Mouse (Mus musculus) CH12.LX (cell line): ENCODE data around the gene Pcsk6. TPM values are rescaled to one million over a fixed set of nuclear protein-coding genes. Genes with fewer than 3 reads are reported as not detected.

Source experiments
- DNase-seq: peaks from one replicate; pipeline ENCODE4 v3.0.0-alpha.2; 2013; ENCODE audit errors: extremely low read depth
- H3K27ac ChIP-seq: 2 replicates; pipeline ENCODE4 v1.5.1; 2012; ENCODE audit warnings: low read depth, mild to moderate bottlenecking, control low read depth, moderate library complexity; ENCODE audit not compliant: insufficient read depth
- H3K27me3 ChIP-seq: replicated peaks from 2 replicates; pipeline ENCODE3; 2012; ENCODE audit warnings: inconsistent platforms
- H3K36me3 ChIP-seq, 2 experiments: replicated peaks in 1 of 2; 2 replicates each; pipeline versions ENCODE3 to v1.6.1; 2012; ENCODE audit warnings: inconsistent platforms in 1 of 2, low read length in 1 of 2, mild to moderate bottlenecking in 1 of 2, mixed read lengths in 1 of 2, moderate library complexity in 1 of 2; ENCODE audit not compliant: control insufficient read depth in 1 of 2, insufficient read depth in 1 of 2
- H3K4me1 ChIP-seq, 2 experiments: 2 replicates each; pipeline ENCODE4 v1.6.1; 2012; ENCODE audit warnings: inconsistent platforms in 1 of 2, moderate library complexity in 1 of 2; ENCODE audit not compliant: insufficient read depth in 2 of 2, control insufficient read depth in 1 of 2
- H3K4me2 ChIP-seq: 2 replicates; pipeline ENCODE4 v1.6.1; 2012; ENCODE audit warnings: low read depth, mild to moderate bottlenecking, control low read depth; ENCODE audit not compliant: poor library complexity, insufficient read depth, severe bottlenecking
- H3K4me3 ChIP-seq, 3 experiments: fragments of 150-350 bp in 1 of 3; sonication (generic) in 1 of 3; replicated peaks in 1 of 3; 2 replicates each; pipeline versions ENCODE3 to v1.5.1; 2011 to 2012; ENCODE audit warnings: low read depth in 2 of 3, low read length in 2 of 3, mild to moderate bottlenecking in 2 of 3, moderate library complexity in 2 of 3, control low read depth in 1 of 3, improper control_type of control experiment in 1 of 3, inconsistent platforms in 1 of 3, mixed read lengths in 1 of 3; ENCODE audit not compliant: poor library complexity in 1 of 3
- H3K79me2 ChIP-seq: replicated peaks from 2 replicates; pipeline ENCODE4 v1.6.1; 2012; ENCODE audit warnings: mild to moderate bottlenecking, moderate library complexity; ENCODE audit not compliant: control insufficient read depth, poor library complexity, insufficient read depth, severe bottlenecking; ENCODE audit errors: extremely low read depth
- H3K9ac ChIP-seq: 2 replicates; pipeline ENCODE4 v1.6.1; 2012; ENCODE audit warnings: low read depth, mild to moderate bottlenecking, control low read depth, moderate library complexity; ENCODE audit not compliant: insufficient read depth
- H3K9me3 ChIP-seq: replicated peaks from 2 replicates; pipeline ENCODE3; 2012; ENCODE audit warnings: low read length, inconsistent platforms, mixed read lengths
- BHLHE40 ChIP-seq: IDR thresholded peaks from 2 replicates; pipeline ENCODE4 v1.6.1; 2011; ENCODE audit warnings: mild to moderate bottlenecking, low read depth, low read length, improper control_type of control experiment
- CHD2 ChIP-seq: IDR thresholded peaks from 2 replicates; pipeline ENCODE4 v1.6.1; 2011; ENCODE audit warnings: low read length, improper control_type of control experiment
- E2F4 ChIP-seq: IDR thresholded peaks from 2 replicates; pipeline ENCODE4 v1.6.1; 2011; ENCODE audit warnings: low read depth, low read length, improper control_type of control experiment; ENCODE audit not compliant: insufficient replicate concordance
- ELF1 ChIP-seq: IDR thresholded peaks from 2 replicates; pipeline ENCODE4 v1.6.1; 2014; ENCODE audit warnings: low read depth, mild to moderate bottlenecking, inconsistent platforms, low read length, improper control_type of control experiment
- EP300 ChIP-seq: IDR thresholded peaks from 2 replicates; pipeline ENCODE4 v1.6.1; 2011; ENCODE audit warnings: low read length, improper control_type of control experiment
- ETS1 ChIP-seq: conservative IDR thresholded peaks from 2 replicates; pipeline ENCODE4 v1.6.1; 2012; ENCODE audit warnings: low read depth, mild to moderate bottlenecking, inconsistent platforms, low read length, improper control_type of control experiment, moderate library complexity
- GABPA ChIP-seq: IDR thresholded peaks from 2 replicates; pipeline ENCODE4 v1.6.1; 2012; ENCODE audit warnings: low read depth, low read length, improper control_type of control experiment, inconsistent platforms; ENCODE audit not compliant: insufficient replicate concordance
- HCFC1 ChIP-seq: IDR thresholded peaks from 2 replicates; pipeline ENCODE4 v1.6.1; 2012; ENCODE audit warnings: low read depth, mild to moderate bottlenecking, inconsistent platforms, low read length, improper control_type of control experiment
- IRF4 ChIP-seq: IDR thresholded peaks from 2 replicates; pipeline ENCODE4 v1.6.1; 2014; ENCODE audit warnings: low read depth, mild to moderate bottlenecking, inconsistent platforms, low read length, improper control_type of control experiment
- JUN ChIP-seq: IDR thresholded peaks from 2 replicates; pipeline ENCODE4 v1.6.1; 2011; ENCODE audit warnings: low read depth, mild to moderate bottlenecking, low read length, improper control_type of control experiment, moderate library complexity; ENCODE audit not compliant: insufficient read depth
- MAX ChIP-seq: IDR thresholded peaks from 2 replicates; pipeline ENCODE4 v1.6.1; 2011; ENCODE audit warnings: low read length, improper control_type of control experiment
- MAZ ChIP-seq: IDR thresholded peaks from 2 replicates; pipeline ENCODE4 v1.6.1; 2012; ENCODE audit warnings: low read depth, mild to moderate bottlenecking, inconsistent platforms, low read length, improper control_type of control experiment, moderate library complexity
- MEF2A ChIP-seq: IDR thresholded peaks from 2 replicates; pipeline ENCODE4 v1.6.1; 2014; ENCODE audit warnings: low read depth, mild to moderate bottlenecking, inconsistent platforms, low read length, improper control_type of control experiment, borderline replicate concordance
- MXI1 ChIP-seq: IDR thresholded peaks from 2 replicates; pipeline ENCODE4 v1.6.1; 2011; ENCODE audit warnings: mild to moderate bottlenecking, low read depth, low read length, improper control_type of control experiment
- MYC ChIP-seq: IDR thresholded peaks from 2 replicates; pipeline ENCODE4 v1.6.1; 2011; ENCODE audit warnings: low read depth, mild to moderate bottlenecking, improper control_type of control experiment, low read length
- NELFE ChIP-seq: IDR thresholded peaks from 2 replicates; pipeline ENCODE4 v1.6.1; 2011; ENCODE audit warnings: low read depth, low read length, improper control_type of control experiment
- NRF1 ChIP-seq: IDR thresholded peaks from 2 replicates; pipeline ENCODE4 v1.6.1; 2014; ENCODE audit warnings: low read depth, mild to moderate bottlenecking, inconsistent platforms, low read length, improper control_type of control experiment, moderate library complexity
- POLR2A ChIP-seq: IDR thresholded peaks from 2 replicates; pipeline ENCODE4 v1.6.1; 2011; ENCODE audit warnings: low read depth, mild to moderate bottlenecking, improper control_type of control experiment, low read length
- POLR2AphosphoS2 ChIP-seq: IDR thresholded peaks from 2 replicates; pipeline ENCODE4 v1.6.1; 2011; ENCODE audit warnings: low read depth, low read length, improper control_type of control experiment
- RAD21 ChIP-seq: IDR thresholded peaks from 2 replicates; pipeline ENCODE4 v1.6.1; 2011; ENCODE audit warnings: low read depth, mild to moderate bottlenecking, low read length, improper control_type of control experiment, moderate library complexity
- RCOR1 ChIP-seq: conservative IDR thresholded peaks from 2 replicates; pipeline ENCODE4 v1.6.1; 2012; ENCODE audit warnings: low read depth, mild to moderate bottlenecking, inconsistent platforms, low read length, improper control_type of control experiment
- SIN3A ChIP-seq: IDR thresholded peaks from 2 replicates; pipeline ENCODE4 v1.6.1; 2012; ENCODE audit warnings: low read length, improper control_type of control experiment, inconsistent platforms
- SMC3 ChIP-seq: IDR thresholded peaks from 2 replicates; pipeline ENCODE4 v1.6.1; 2011; ENCODE audit warnings: low read depth, low read length, improper control_type of control experiment
- TBP ChIP-seq: conservative IDR thresholded peaks from 2 replicates; pipeline ENCODE4 v1.6.1; 2011; ENCODE audit warnings: low read depth, low read length, improper control_type of control experiment
- USF1 ChIP-seq: IDR thresholded peaks from 2 replicates; pipeline ENCODE4 v1.6.1; 2014; ENCODE audit warnings: low read depth, mild to moderate bottlenecking, inconsistent platforms, low read length, improper control_type of control experiment
- USF2 ChIP-seq: conservative IDR thresholded peaks from 2 replicates; pipeline ENCODE4 v1.6.1; 2011; ENCODE audit warnings: low read depth, low read length, improper control_type of control experiment
- ZMIZ1 ChIP-seq: IDR thresholded peaks from 2 replicates; pipeline ENCODE4 v1.6.1; 2012; ENCODE audit warnings: low read depth, mild to moderate bottlenecking, inconsistent platforms, low read length, improper control_type of control experiment
- ZNF384 ChIP-seq: IDR thresholded peaks from 2 replicates; pipeline ENCODE4 v1.6.1; 2012; ENCODE audit warnings: low read depth, low read length, improper control_type of control experiment, inconsistent platforms
- dilution Hi-C: fragments of 300-500 bp; cut with MboI; formaldehyde crosslinking; loops from 2 replicates; pipeline ENCODE4 v1.14.3; 2020; ENCODE audit warnings: low sequenced_read_pairs; ENCODE audit not compliant: extremely low pct_unique_long_range_greater_than_20kb, extremely low pct_ligation_motif_present
- in situ Hi-C: fragments of 300-500 bp; cut with MboI; formaldehyde crosslinking; loops from 3 replicates; pipeline ENCODE4 v1.14.3; 2019; ENCODE audit warnings: low sequenced_read_pairs, low pct_ligation_motif_present, low pct_unique_long_range_greater_than_20kb, mixed read lengths
- polyA plus RNA-seq: library from polyadenylated mRNA; unstranded; fragments of >175 nt; gene quantifications from 2 replicates; pipeline ENCODE4 v1.2.1, GENCODE M21; 2012; ENCODE audit warnings: low read depth; ENCODE audit not compliant: insufficient read length
- total RNA-seq, 2 experiments: library from RNA; depleted of rRNA; stranded (reverse); fragments of 300-350 nt in 1 of 2; fragments of >200 nt in 1 of 2; gene quantifications; 2 replicates each; pipeline ENCODE4 v1.2.3; 2012 to 2014

The Pcsk6 gene
- total and polyA plus RNA-seq, 3 experiments, result not detected

DNA sequence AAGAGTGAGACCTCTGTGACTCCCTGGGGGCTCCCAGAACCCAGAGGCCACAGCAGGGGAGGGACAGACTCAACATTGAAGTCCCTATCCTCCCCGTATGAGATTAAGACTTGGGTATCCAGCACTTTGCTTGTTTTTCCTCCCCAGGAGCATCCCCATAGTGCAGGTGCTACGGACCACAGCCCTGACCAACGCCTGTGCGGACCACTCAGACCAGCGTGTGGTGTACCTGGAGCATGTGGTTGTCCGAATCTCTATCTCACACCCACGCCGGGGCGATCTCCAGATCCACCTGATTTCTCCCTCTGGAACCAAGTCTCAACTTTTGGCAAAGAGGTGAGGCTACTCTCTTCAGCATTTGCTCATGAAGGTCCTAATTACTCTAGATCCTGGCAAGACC, 118.5 kb downstream of the Pcsk6 start:
- peaks cover 90% of the 10 kb centered on the region for H3K27me3 ChIP-seq
- in situ Hi-C loops, result no loop called here
- DNase-seq, result no peak
- no peaks in the 10 kb centered on the region for H3K79me2 ChIP-seq
- no peak overlapping the region for H3K4me2 ChIP-seq
- H3K4me1 ChIP-seq, result peaks cover 0 to 3% of the 10 kb centered on the region in 2 experiments; a peak in 1 of 4 replicates
- H3K9ac ChIP-seq, result no peak overlapping the region
- no peaks in the 10 kb centered on the region for H3K9me3 ChIP-seq
- TF ChIP-seq ZMIZ1 (no peak), ELF1 (no peak), RAD21 (no peak), HCFC1 (no peak), CHD2 (no peak), USF2 (no peak), NRF1 (no peak), USF1 (no peak), ETS1 (no peak), POLR2AphosphoS2 (no peak), MAZ (no peak), POLR2A (no peak), MEF2A (no peak), BHLHE40 (no peak), IRF4 (no peak), SMC3 (no peak), ZNF384 (no peak), JUN (no peak), MYC (no peak)
- dilution Hi-C loops, result no loop called here
- no peaks in the 10 kb centered on the region for H3K36me3 ChIP-seq
- H3K4me3 ChIP-seq, result no peak overlapping the region
- no peak overlapping the region for H3K27ac ChIP-seq

DNA sequence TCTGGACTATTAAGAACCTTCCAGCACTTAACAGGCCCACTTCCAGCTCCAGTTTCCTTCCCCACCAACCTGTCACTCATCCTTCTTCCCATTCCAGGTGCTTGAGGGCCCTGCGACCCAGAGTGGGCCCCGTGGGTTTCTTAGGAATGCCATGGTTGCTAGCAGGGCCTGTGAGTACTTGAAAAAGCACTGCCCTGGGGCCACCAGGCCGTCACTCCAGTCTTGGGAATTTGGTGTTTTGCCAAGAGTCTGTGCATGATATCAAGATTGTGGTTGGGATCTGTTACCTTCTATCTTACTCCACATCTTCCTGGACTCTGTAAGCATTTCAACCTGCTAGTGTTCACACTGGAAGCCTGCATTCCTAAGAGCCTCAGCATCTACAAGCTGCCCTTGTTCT, 120.5 kb downstream of the Pcsk6 start:
- H3K27ac ChIP-seq, result no peak overlapping the region
- DNase-seq, result no peak
- no peak overlapping the region for H3K9ac ChIP-seq
- H3K4me3 ChIP-seq, result no peak overlapping the region
- peaks cover 83% of the 10 kb centered on the region for H3K27me3 ChIP-seq
- no peaks in the 10 kb centered on the region for H3K36me3 ChIP-seq
- no peak overlapping the region for H3K4me2 ChIP-seq
- in situ Hi-C loops (no loop called here), dilution Hi-C loops (no loop called here)
- no peak for TF ChIP-seq CHD2
- no peak for TF ChIP-seq POLR2A
- TF ChIP-seq NELFE, result no peak
- TF ChIP-seq E2F4, result no peak
- TF ChIP-seq ELF1, result no peak
- no peak for TF ChIP-seq MXI1
- no peak for TF ChIP-seq TBP
- TF ChIP-seq MYC, result no peak
- no peak for TF ChIP-seq MAX
- TF ChIP-seq RAD21, result no peak
- TF ChIP-seq ZMIZ1, result no peak
- no peak for TF ChIP-seq RCOR1
- no peak for TF ChIP-seq EP300
- TF ChIP-seq SIN3A, result no peak
- TF ChIP-seq ETS1, result no peak
- TF ChIP-seq IRF4, result no peak
- no peak for TF ChIP-seq GABPA
- H3K4me1 ChIP-seq, result peaks cover 0 to 3% of the 10 kb centered on the region in 2 experiments; a peak in 1 of 4 replicates
- no peaks in the 10 kb centered on the region for H3K79me2 ChIP-seq
- H3K9me3 ChIP-seq, result peaks cover 2% of the 10 kb centered on the region
